Mouse (Mus musculus) c-Kit-positive CD71-positive TER-119-negative erythroid progenitor cells, embryonic 14.5 days (primary cell): Measurements from ENCODE around the gene Acsl1.
"Not testable (repeated sequence)": the region's sequence is repeated elsewhere in the genome, so short reads cannot be mapped to it uniquely, and the experiment has no call there.

Experiments used
- DNase-seq: peaks from one replicate; pipeline ENCODE4 v3.0.0-alpha.2; 2013; ENCODE audit warnings: low read depth

Gene Acsl1

GRCm38 (mm10) chr8:46562333-46562732 lies 91.5 kb downstream of the Acsl1 start:
- DNase-seq, result no peak

GRCm38 (mm10) chr8:46566914-46567529 lies 96.2 kb downstream of the Acsl1 start:
- DNase-seq, result no peak

DNA sequence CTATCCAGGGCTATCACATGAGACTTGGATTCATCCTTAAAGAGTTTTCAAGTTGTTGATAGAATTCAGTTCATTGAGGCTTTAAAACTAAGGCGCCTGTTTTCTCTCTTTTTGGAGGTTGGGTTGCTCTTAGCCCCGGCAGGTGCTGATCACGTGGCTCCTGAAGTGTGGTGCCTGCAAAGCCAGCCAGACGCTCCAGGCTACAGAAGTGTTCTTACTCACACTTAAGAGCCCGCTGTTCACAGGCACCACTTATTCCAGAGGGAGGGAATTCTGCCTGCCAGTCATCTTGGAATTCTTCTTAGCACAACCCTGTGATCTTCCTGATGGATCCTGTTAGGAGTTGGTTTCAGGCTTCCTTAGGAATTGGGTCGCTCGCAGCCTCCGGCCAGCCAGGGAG lies 97.1 kb downstream of the Acsl1 start:
- DNase-seq, result no peak

GRCm38 (mm10) chr8:46568942-46569341 lies 98.1 kb downstream of the Acsl1 start:
- no peak for DNase-seq

DNA sequence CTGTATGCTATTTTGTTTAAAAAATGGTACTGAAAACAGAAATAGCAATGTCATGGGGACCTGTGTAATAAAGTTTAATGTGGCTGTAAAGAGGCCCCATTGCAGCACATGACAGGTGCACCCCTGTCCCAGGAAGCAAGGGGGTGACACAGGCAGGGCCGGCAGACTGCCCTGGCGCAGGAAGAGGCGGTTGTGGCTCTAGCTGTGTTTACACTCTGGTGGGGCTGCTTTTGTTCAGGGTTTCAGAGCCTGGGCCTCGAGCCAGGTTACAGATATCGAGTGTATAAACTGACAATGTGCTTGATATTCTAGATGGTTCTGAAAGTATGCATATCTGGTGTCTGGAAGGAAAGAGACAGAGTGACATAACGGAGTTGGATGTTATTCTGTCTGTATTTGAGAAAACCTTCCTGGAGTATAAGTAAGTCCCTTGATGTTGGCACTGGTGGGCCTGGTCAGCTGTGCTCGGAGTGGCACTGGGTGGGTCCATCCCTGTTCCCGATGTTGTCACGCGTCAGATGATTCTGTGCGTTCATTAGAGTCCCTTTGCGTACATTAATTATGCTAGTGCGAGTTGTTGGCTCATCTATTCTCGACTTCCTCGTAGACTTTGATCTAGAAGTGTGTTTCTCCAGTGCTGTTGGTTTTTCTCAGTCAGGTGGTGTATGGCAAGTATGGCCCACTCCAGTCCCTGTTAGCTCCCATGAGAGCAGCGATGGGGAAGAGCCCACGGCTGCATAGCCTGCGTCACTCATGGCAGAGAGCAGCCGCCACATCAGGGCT lies 99.0 kb downstream of the Acsl1 start:
- no peak for DNase-seq

DNA sequence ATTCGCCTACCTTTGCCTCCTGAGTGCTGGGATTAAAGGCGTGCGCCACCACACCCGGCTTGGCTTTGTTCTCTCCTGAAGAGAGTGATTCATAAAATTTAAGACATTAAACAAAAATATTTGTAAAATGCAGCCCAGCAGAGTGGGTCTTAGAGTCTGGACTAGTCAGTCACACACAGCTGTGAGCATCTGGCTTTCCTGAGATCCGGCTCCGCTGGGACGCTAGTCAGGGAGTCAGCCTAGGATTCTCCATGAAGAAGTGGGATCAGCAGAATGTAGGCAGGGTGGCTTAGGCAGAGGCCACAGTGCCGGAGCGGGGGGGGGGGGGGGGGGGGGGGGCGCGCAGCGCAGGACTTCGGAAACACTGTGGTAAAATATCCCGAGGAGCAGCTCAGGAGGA lies 99.8 kb downstream of the Acsl1 start:
- no peak for DNase-seq

- no peak for DNase-seq
These were observed 102.6 kb downstream of the Acsl1 start for GRCm38 (mm10) chr8:46573446-46573845.

- DNase-seq, result no peak
These were observed 103.1 kb downstream of the Acsl1 start for GRCm38 (mm10) chr8:46573964-46574363.

GRCm38 (mm10) chr8:46578794-46579193 lies 108.0 kb downstream of the Acsl1 start:
- no peak for DNase-seq

DNA sequence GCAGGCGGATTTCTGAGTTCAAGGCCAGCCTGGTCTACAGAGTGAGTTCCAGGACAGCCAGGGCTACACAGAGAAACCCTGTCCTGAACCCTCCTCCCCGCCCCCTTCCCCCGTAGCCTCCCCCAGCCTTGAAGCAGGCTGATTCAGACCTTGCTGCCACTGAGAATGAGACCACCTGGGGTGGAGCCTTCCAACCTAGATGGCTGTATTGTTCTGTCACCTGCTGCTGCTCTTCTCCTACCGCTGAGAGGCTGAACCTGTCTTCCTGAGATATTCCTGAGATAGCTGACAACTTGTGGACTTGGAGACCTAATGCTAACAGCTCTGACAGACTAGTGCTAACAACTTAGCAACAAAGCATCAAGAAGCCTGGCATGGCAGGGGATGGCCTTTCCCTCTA lies 113.5 kb downstream of the Acsl1 start:
- DNase-seq, result not testable (repeated sequence)

DNA sequence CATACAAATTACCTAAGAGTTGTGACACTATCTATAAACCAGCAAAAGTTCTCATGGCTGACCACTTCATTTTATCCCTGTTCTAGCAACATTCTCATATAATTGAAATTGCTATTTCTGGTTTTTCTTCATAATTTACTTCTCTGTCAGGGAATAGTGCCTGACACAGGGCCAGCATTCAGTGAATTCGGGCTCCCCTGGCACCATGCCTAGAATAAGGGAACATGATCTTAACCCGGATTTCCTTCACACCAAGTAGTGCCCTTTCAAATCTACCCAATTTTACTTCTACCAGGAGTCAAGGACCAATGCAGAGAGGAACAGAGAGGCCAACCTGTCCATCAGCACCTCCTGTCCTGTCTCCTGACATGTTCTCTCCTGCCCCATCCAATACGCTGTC lies 114.7 kb downstream of the Acsl1 start:
- DNase-seq, result no peak
